Mouse (Mus musculus) spleen, postnatal 14 days (tissue): ENCODE data around the gene Zfp688.
A peak's percentile ranks its signal among the peaks of the same experiment; 100 is the strongest.
"Not testable (repeated sequence)": the region's sequence is repeated elsewhere in the genome, so short reads cannot be mapped to it uniquely, and the experiment has no call there.

Experiments
- DNase-seq, 2 experiments: peaks; one replicate each; pipeline ENCODE4 v3.0.0; 2021 to 2022; ENCODE audit warnings: low spot score in 2 of 2

Zfp688 gene

GRCm38 (mm10) chr7:127406002-127406987, 15.6 kb downstream of the Zfp688 start, which contains the start of gene Zfp764:
Gene Zfp764, minus strand, starts transcription at chr7:127406822.
- peak; percentile 62 to 76 for DNase-seq

GRCm38 (mm10) chr7:127404101-127404500, 17.8 kb downstream of the Zfp688 start:
- DNase-seq, result not testable (repeated sequence)

- no peak for DNase-seq
Measured at GRCm38 (mm10) chr7:127402980-127403379, 18.9 kb downstream of the Zfp688 start.

- DNase-seq, result no peak
Measured at GRCm38 (mm10) chr7:127400355-127400754, 21.5 kb downstream of the Zfp688 start.

DNA sequence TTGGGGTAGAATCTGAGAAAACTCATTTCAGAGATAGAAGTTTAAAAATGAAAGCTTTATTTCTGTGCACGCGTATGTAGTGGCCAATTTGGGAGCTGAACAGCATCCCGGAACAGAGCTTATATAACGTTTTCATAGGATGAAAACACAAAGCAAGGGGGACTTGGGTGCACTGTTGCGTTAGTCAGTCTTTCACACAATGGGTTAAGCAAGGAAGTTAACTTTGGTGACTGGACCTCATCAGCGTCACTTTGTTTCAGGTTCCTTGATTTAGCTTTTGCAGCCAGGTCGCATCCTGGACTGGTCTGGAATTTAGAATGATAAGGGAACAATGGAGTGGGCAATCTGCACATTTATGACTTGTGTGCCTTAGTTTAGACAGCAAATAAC, 27.9 kb downstream of the Zfp688 start:
- no peak for DNase-seq

DNA sequence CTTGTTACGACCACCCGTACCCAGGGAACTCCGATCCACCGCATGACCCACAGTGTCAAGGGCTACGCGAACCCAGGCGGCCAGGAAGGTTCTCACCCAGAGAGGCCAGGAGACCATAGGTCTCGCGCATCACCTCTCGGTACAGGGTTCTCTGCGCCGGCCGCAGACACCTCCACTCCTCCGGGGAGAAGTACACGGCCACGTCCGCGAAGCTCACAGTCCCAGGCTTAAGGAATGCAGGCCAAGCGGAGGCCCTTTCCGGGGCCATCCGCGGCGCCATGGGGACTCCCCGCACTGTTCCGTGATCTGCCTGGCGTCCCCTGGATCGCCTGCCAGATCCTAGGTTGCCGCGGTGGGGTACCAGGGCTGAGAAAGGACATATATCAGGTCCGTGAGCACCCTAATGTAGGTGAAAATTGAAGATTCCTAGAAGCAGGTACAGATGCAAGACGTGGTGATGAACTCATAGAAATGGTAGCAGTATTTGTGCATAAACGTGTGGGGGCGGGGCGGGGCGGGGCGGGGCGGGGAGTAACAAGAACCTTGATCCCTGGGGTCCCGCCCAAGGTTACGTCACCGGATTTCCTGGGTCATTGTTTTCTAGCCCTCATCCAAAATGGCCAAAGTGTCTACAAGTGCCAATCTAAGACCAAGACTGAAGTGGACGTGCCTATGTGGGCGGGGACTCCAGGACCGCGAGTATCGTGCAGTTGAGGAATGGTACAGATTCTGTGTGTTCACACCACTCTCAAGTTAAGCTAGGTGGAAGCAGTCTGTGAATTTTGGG, 28.5 kb downstream of the Zfp688 start, which contains the start of gene E430018J23Rik:
Gene E430018J23Rik, minus strand, starts transcription at position 473 of the 787 bp plus-strand sequence.
- peak; percentile 76 to 87 for DNase-seq

GRCm38 (mm10) chr7:127392251-127392824, 29.5 kb downstream of the Zfp688 start:
- no peak for DNase-seq

- DNase-seq, result no peak
Measured at GRCm38 (mm10) chr7:127391538-127391937, 30.3 kb downstream of the Zfp688 start.

- DNase-seq, result no peak
Measured at GRCm38 (mm10) chr7:127390306-127390705, 31.6 kb downstream of the Zfp688 start.

DNA sequence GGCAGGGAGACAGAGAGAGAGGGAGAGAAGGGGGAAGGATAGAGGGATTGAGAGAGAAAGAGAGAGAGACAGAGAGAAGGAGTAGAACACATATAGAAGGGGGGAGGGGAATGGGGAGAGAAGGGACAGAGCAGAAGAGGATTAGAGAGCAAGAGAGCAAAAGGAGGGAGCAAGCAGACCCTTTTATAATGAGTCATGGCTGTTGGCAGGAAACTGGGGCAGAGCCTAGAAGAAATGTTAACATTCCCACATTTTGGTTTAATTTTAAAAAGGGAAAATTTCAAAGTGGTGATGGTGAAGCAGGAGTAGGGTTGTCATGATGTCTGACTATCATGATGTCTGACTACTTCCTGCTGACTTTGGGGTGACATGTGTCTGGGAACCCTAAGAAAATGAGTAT, 33.7 kb downstream of the Zfp688 start:
- not testable (repeated sequence) for DNase-seq

- peak; percentile 77 to 87 for DNase-seq
Measured at GRCm38 (mm10) chr7:127386641-127387392, 35.1 kb downstream of the Zfp688 start, which contains the start of gene 9130019O22Rik. Gene 9130019O22Rik, minus strand, starts transcription at chr7:127387166.

DNA sequence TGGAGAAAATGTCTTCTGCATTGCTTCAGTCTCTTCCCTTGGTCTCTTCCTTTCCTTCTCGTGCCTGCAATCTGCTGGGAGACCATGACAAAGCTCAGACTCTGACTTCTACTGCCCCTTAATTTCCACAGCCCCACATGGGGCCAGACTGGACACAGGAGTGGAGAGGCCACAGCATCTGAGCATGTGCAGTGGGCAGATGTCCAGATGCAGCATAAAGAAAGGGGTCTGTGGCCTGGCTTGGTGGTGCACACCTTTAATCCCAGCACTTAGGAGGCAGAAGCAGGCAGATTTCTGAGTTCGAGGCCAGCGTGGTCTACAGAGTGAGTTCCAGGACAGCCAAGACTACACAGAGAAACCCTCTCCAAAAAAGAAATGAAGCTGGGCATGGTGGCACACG, 36.3 kb downstream of the Zfp688 start:
- not testable (repeated sequence) for DNase-seq

DNA sequence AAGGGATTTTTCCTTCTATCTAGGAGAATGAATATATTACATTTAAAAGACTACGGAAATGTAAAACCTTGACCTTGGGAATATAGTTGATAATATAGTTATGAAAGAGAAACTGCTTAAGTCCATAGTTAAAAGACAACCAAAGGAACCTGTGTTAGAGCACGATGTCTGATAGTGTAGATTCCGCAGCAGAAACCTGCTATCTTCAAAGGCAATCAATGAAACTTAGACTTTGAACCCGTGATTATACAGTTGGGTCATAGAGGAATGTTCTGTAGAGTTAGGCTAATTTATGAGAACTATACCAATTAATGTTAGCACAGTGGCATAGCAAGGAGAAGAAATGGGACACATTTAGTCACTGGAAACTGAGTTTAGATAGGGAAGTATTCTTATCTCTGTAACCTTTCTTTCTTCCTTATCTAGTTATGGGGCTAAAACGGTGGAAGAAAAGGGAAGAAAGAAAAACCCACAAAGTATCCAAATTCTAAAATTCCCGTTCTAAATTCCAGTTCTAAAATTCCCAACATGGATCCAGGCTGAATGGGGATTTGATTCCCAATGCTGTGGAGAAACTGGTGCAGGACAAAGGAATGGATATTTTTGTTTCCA, 43.5 kb downstream of the Zfp688 start:
- DNase-seq, result no peak

DNA sequence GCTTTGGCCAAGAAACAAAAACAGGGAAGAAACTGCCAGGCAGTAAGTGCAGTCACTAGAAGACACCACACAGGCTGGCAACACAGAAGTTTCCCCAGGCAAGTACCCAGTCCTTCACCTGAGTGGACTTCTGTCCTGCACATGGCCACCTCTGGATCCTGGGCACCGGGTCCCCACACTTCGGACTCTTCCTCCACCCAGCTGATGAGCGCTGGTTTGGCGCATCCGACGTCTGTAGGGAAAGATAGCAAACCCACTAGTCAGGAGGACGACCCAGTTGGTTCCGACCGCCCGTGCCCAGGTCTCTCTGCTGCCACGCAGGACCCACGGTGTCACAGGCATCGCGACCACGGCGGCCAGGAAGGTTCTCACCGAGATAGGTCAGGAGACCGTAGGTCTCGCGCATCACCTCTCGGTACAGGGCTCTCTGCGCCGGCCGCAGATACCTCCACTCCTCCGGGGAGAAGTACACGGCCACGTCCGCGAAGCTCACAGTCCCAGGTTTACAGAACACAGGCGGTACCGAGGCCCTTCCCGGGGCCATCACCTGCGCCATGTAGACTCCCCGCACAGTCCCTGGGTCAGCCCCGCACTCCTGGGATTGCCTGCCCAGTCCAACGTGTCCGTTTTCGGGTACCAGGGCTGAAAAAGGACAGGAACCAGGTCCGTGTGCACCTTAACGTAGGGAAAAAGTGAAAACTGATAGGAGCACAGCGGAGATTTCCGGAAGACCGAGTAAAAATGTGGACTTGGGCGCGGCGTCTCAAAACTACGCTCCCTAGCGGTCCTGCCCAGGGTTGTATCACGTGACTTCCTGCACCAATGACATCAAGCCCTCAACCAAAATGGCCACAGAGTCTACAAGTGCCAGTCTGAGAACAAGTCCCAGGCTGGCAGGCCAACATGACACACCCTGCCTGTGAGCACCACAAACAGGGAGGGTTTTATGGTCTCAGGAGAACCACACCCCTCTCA, 46.3 kb downstream of the Zfp688 start, which contains the start of gene Zfp747:
Gene Zfp747, minus strand, starts transcription at position 780 of the 975 bp plus-strand sequence.
- DNase-seq, result peak; percentile 90

GRCm38 (mm10) chr7:127371870-127372269, 50.0 kb downstream of the Zfp688 start:
- not testable (repeated sequence) for DNase-seq

GRCm38 (mm10) chr7:127371213-127371612, 50.7 kb downstream of the Zfp688 start:
- DNase-seq, result no peak
